Mouse (Mus musculus) heart, postnatal 0 days (tissue): ENCODE measurements around the gene Rchy1.

ENCODE experiments used
- CTCF ChIP-seq: IDR thresholded peaks from 2 replicates; pipeline ENCODE4 v1.5.1; 2016; ENCODE audit warnings: antibody characterized with exemption, control low read depth, low read depth
- EP300 ChIP-seq: IDR thresholded peaks from 2 replicates; pipeline ENCODE4 v1.6.1; 2016; ENCODE audit warnings: antibody characterized with exemption, low read depth

DNA sequence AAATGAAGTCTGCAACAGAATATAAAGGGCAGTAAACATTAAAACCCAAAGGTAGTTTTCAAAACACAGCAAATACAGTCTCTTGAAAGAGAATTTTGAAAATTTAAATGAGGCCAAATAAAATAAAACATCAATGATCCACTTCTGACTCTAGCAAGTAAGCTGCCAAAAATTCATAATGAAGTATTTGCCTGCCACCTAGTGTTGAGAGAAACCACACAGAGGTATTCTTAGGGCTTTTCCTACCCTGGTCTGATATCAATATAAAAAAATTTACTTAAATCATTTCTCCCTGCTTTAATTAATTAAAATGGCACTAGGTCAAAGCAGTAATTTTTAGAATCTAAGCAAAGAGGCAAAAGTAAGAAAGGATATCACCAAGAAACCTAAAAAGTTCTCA, 11.5 kb downstream of the Rchy1 start:
- peak; percentile 38 for TF ChIP-seq CTCF
- no peak for TF ChIP-seq EP300
